Mouse (Mus musculus) olfactory bulb, adult 2 months (tissue): Measurements from ENCODE around the gene Elf3. TPM values are rescaled to one million over a fixed set of nuclear protein-coding genes. Genes with fewer than 3 reads are reported as not detected.

Experiments
- H3K27ac ChIP-seq: fragments of 200-500 bp; 2 replicates; pipeline ENCODE4 v1.5.1; 2012; ENCODE audit warnings: low read depth, low read length; ENCODE audit not compliant: insufficient read depth
- H3K4me1 ChIP-seq: fragments of 200-500 bp; 2 replicates; pipeline ENCODE4 v1.6.1; 2012; ENCODE audit warnings: low read length; ENCODE audit not compliant: control insufficient read depth, insufficient read depth
- H3K4me3 ChIP-seq: fragments of 200-500 bp; 2 replicates; pipeline ENCODE4 v1.5.1; 2012; ENCODE audit warnings: mild to moderate bottlenecking, low read depth, low read length, moderate library complexity; ENCODE audit not compliant: insufficient read depth
- CTCF ChIP-seq: fragments of 200-500 bp; IDR thresholded peaks from 2 replicates; pipeline ENCODE4 v1.5.1; 2012; ENCODE audit warnings: low read depth, mild to moderate bottlenecking, low read length, moderate library complexity; ENCODE audit not compliant: insufficient read depth
- POLR2A ChIP-seq: fragments of 200-500 bp; IDR thresholded peaks from 2 replicates; pipeline ENCODE4 v1.6.1; 2012; ENCODE audit warnings: mild to moderate bottlenecking, low read depth, low read length, moderate library complexity; ENCODE audit not compliant: insufficient read depth
- WGBS: fragments of 180-500 bp; shearing (Covaris S2); methylation state at CpG from one replicate; pipeline ENCODE4 v1.1.7; 2018; 5-methylcytosine and 5-hydroxymethylcytosine counted together
- polyA plus RNA-seq: library from polyadenylated mRNA; stranded (reverse); fragments of >200 nt; gene quantifications from 2 replicates; pipeline ENCODE4 v1.2.4, GENCODE M21; 2012; ENCODE audit warnings: low replicate concordance; ENCODE audit not compliant: missing spikeins, insufficient read depth, insufficient read length

Gene Elf3
- polyA plus RNA-seq, 1 experiment: not detected

DNA sequence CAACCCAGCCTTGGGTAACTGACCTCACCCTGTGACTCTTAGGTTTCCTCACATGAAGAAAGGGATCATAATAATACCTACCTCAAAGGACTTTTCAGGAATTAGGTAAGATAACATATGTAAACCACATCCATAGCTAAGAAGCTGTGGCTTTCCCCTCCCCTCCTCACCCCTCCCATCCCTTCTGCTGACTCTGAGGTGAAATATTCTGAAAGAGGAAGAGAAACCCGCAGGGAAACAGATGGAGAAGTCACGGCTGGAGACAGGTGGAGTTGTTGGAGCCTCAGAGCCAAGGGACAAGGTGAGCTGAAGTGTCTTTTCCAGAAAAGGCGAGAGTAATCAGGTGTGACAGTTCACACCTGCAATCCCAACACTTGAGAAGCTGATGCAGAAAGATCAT is 34.2 kb downstream of the Elf3 start:
- Histone ChIP-seq H3K4me3 (no peak overlapping the region), H3K27ac (no peak overlapping the region), H3K4me1 (no peaks in the 10 kb centered on the region)
- WGBS: 82% methylated on average over 3 of the region's 3 CpGs
- TF ChIP-seq CTCF: no peak
- TF ChIP-seq POLR2A: no peak

GRCm38 (mm10) chr1:135217607-135218233 is 40.6 kb downstream of the Elf3 start:
- TF ChIP-seq POLR2A (no peak), CTCF (no peak)
- Histone ChIP-seq H3K4me3 (no peak overlapping the region), H3K27ac (no peak overlapping the region), H3K4me1 (no peaks in the 10 kb centered on the region)
- 63% methylated on average over 13 of the region's 13 CpGs for WGBS

DNA sequence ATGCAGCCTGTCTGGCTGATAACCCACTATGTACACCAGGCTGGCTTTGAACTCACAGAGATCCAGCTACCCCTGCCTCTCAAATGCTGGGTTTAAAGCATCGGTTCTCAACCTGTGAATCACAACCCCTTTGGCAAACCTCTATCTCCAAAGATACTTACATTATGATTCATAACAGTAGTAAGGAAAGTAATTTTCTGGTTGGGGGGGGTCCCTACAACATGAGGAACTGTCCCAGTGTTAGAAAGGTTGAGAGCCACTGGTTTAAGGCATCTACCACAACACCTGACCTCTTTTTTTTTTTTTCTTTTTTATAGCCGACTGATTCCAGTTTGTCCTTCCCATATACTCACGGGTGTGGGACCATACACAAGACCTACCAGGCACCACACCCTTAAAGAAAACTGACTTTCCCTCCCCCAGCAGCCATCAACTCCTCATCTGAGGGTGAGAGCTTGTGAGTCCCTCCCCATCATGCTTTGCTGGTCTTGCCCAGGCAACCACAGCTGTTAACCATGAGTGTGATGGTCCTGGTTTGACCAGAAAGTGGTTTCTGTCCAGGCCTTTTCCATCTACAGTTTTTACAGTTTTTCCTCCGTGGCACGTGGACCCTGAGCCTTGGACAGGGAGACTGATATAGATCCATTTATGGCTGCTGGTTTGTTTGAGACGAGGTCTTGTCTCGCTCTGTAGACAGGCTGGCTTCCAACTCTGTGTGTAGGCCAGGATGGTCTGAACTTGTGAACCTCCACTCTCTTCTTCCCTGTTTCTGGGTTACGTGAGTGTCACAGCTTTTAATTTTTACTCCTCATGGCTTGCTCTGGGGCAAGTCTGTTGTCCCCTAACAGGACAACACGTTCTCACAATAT is 44.4 kb downstream of the Elf3 start:
- 89% methylated on average over 9 of the region's 9 CpGs for WGBS
- no peak for TF ChIP-seq POLR2A
- TF ChIP-seq CTCF: no peak

GRCm38 (mm10) chr1:135210421-135210820 is 47.9 kb downstream of the Elf3 start:
- Histone ChIP-seq H3K4me1 (no peaks in the 10 kb centered on the region), H3K4me3 (no peak overlapping the region), H3K27ac (no peak overlapping the region)
- 55% methylated on average over 5 of the region's 5 CpGs for whole genome bisulfite sequencing
- TF ChIP-seq POLR2A (no peak), CTCF (no peak)

More for the DNA sequence above, 44.4 kb downstream of the Elf3 start:
- Histone ChIP-seq H3K27ac (no peak overlapping the region), H3K4me1 (no peaks in the 10 kb centered on the region), H3K4me3 (no peak overlapping the region)

DNA sequence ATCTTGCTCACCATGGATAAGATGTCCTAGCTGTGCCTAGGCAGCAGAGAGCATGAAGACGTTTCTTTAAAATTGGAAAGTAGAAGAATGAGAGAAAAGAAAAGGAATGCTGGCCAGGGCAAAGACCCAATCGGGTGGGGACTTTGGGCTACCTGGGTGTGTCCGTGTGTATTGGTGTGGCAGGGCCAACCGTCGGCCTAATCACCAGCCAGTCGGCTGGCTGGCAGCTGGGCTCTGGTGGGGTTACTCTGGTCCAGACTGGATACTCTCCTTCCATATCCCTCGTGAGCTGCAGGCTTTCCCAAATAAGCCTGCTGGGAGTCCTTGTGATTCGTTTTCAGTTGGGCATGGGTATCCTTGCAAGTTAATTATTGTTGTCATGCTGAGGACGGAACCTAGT is 49.7 kb downstream of the Elf3 start:
- WGBS: 77% methylated on average over 9 of the region's 9 CpGs
- Histone ChIP-seq H3K4me3 (no peak overlapping the region), H3K4me1 (no peaks in the 10 kb centered on the region), H3K27ac (no peak overlapping the region)
- TF ChIP-seq CTCF (no peak), POLR2A (no peak)

GRCm38 (mm10) chr1:135206586-135207339 is 51.6 kb downstream of the Elf3 start:
- WGBS: 86% methylated on average over 14 of the region's 14 CpGs
- no peak overlapping the region for H3K27ac ChIP-seq
- TF ChIP-seq CTCF (no peak), POLR2A (no peak)
- no peaks in the 10 kb centered on the region for H3K4me1 ChIP-seq
- no peak overlapping the region for H3K4me3 ChIP-seq

GRCm38 (mm10) chr1:135205257-135205656 is 53.1 kb downstream of the Elf3 start:
- WGBS: 89% methylated on average over 4 of the region's 4 CpGs
- Histone ChIP-seq H3K27ac (no peak overlapping the region), H3K4me3 (no peak overlapping the region), H3K4me1 (no peaks in the 10 kb centered on the region)
- no peak for TF ChIP-seq POLR2A

GRCm38 (mm10) chr1:135204196-135205126 is 53.9 kb downstream of the Elf3 start:
- Histone ChIP-seq H3K27ac (no peak overlapping the region), H3K4me3 (no peak overlapping the region), H3K4me1 (peaks cover under 1% of the 10 kb centered on the region; the same call in 1 of the 2 replicates)
- TF ChIP-seq CTCF (no peak), POLR2A (no peak)
- 64% methylated on average over 12 of the region's 12 CpGs for WGBS

Other genes starting within 250 kb of the Elf3 start
- 68.5 TPM in 1 of 2 replicates, not detected in the other for gene Lgr6, start 153.3 kb downstream of the Elf3 start, polyA plus RNA-seq
- gene Ptpn7, start 125.9 kb downstream of the Elf3 start, polyA plus RNA-seq: not detected in 2 replicates
- gene Arl8a, start 111.7 kb downstream of the Elf3 start, polyA plus RNA-seq: 415 TPM in 1 of 2 replicates, not detected in the other
- gene Gpr37l1, start 90.9 kb downstream of the Elf3 start, polyA plus RNA-seq: not detected in 2 replicates
- not detected in 2 replicates for gene Rnpep, start 25.5 kb upstream of the Elf3 start, polyA plus RNA-seq
- not detected in 2 replicates for gene Timm17a, start 55.2 kb upstream of the Elf3 start, polyA plus RNA-seq
- gene Lmod1, start 66.2 kb upstream of the Elf3 start, polyA plus RNA-seq: not detected in 2 replicates
- gene Shisa4, start 116.7 kb upstream of the Elf3 start, polyA plus RNA-seq: not detected in 2 replicates
- gene Ipo9, start 171.9 kb upstream of the Elf3 start, polyA plus RNA-seq: not detected in 2 replicates